ENCODE assay signal across 16 mouse cellular contexts in genomic region chr2:68924344-68924743, GRCm38 (mm10).
DNase-seq lines count a peak whose midpoint lies in the region; ATAC-seq lines count a peak whose summit lies in the region.
"Had no signal": no experiment of that assay in that cellular context is flagged by ENCODE, and none has a peak within 500 bp of the region (broad histone marks: within the 10 kb centered on the region; RNA-seq: fewer than 3 reads in every experiment).

No protein-coding gene starts in this region.

- no peaks in the 10 kb centered on the region for H3K36me3 ChIP-seq in heart, embryonic 15.5 days
- no peaks in the 10 kb centered on the region for H3K36me3 ChIP-seq in midbrain, embryonic 11.5 days (ENCODE audit: control insufficient read depth, insufficient read depth, low read length)
- no peaks in the 10 kb centered on the region for H3K36me3 ChIP-seq in midbrain, embryonic 16.5 days (ENCODE audit: control insufficient read depth, insufficient read depth, low read length)
- H3K36me3 ChIP-seq in forebrain, embryonic 14.5 days (ENCODE audit: control insufficient read depth, insufficient read depth, low read length): no peaks in the 10 kb centered on the region
- no peaks in the 10 kb centered on the region for H3K36me3 ChIP-seq in kidney, embryonic 16.5 days (ENCODE audit: insufficient read depth, low read length)
- H3K36me3 ChIP-seq: embryonic facial prominence, embryonic 12.5 days; limb, embryonic 15.5 days; midbrain, embryonic 13.5 days had no signal

- no peak overlapping the region for H3K4me2 ChIP-seq in heart, embryonic 15.5 days
- no peak overlapping the region for H3K4me2 ChIP-seq in midbrain, embryonic 11.5 days
- H3K4me2 ChIP-seq in midbrain, embryonic 16.5 days (ENCODE audit: low read length): no peak overlapping the region
- no peak overlapping the region for H3K4me2 ChIP-seq in forebrain, embryonic 14.5 days (ENCODE audit: low read length)
- H3K4me2 ChIP-seq in kidney, embryonic 16.5 days (replicated peaks; ENCODE audit: low read depth, low read length): no peak overlapping the region
- H3K4me2 ChIP-seq: embryonic facial prominence, embryonic 12.5 days; limb, embryonic 15.5 days; midbrain, embryonic 13.5 days had no signal

- no peak overlapping the region for H3K27ac ChIP-seq in heart, embryonic 15.5 days
- no peak overlapping the region for H3K27ac ChIP-seq in midbrain, embryonic 11.5 days (ENCODE audit: low read depth, low read length)
- H3K27ac ChIP-seq in midbrain, embryonic 16.5 days (ENCODE audit: low read length): no peak overlapping the region
- H3K27ac ChIP-seq in forebrain, embryonic 14.5 days (ENCODE audit: low read depth, low read length): no peak overlapping the region
- no peak overlapping the region for H3K27ac ChIP-seq in kidney, embryonic 16.5 days (ENCODE audit: low read length)
- H3K27ac ChIP-seq: embryonic facial prominence, embryonic 12.5 days; gastrocnemius, adult 2 months; limb, embryonic 15.5 days; midbrain, embryonic 13.5 days had no signal

- ATAC-seq in heart, embryonic 15.5 days (replicated peaks; ENCODE audit: insufficient number of reproducible peaks, insufficient read depth, low FRiP score, low read depth): 0 out of 2 replicates have a peak, but pooled peaks have one; percentile 27
- no peak for ATAC-seq in midbrain, embryonic 11.5 days (ENCODE audit: low FRiP score)
- no peak for ATAC-seq in midbrain, embryonic 16.5 days
- ATAC-seq in forebrain, embryonic 14.5 days: peak; percentile 26; the same call in 1 of the 2 replicates
- no peak for ATAC-seq in megakaryocyte progenitor cell, adult 5-6 weeks (replicated peaks; ENCODE audit: poor library complexity)
- ATAC-seq in kidney, embryonic 16.5 days (ENCODE audit: low FRiP score, low TSS enrichment): no peak
- ATAC-seq: CD4-positive, CD25-positive, alpha-beta regulatory T cell, adult 4 months; midbrain, embryonic 13.5 days had no signal

- no peak overlapping the region for H3K4me3 ChIP-seq in heart, embryonic 15.5 days
- H3K4me3 ChIP-seq in midbrain, embryonic 11.5 days (ENCODE audit: low read depth, low read length): no peak overlapping the region
- H3K4me3 ChIP-seq in midbrain, embryonic 16.5 days (ENCODE audit: low read depth, low read length): no peak overlapping the region
- H3K4me3 ChIP-seq in forebrain, embryonic 14.5 days (ENCODE audit: low read depth, low read length): no peak overlapping the region
- H3K4me3 ChIP-seq in kidney, embryonic 16.5 days (ENCODE audit: low read length): no peak overlapping the region
- H3K4me3 ChIP-seq: embryonic facial prominence, embryonic 12.5 days; gastrocnemius, adult 2 months; limb, embryonic 15.5 days; midbrain, embryonic 13.5 days had no signal

- no peak for DNase-seq in heart, postnatal 25 days (ENCODE audit: low spot score)
- peak; percentile 26 for DNase-seq in midbrain, embryonic 11.5 days (ENCODE audit: low spot score, missing footprints)
- peak; percentile 67 for DNase-seq in cerebellum, adult 8-10 months
- DNase-seq in forebrain, embryonic 14.5 days (ENCODE audit: low spot score): peak; percentile 20
- DNase-seq: adrenal gland, postnatal 10 days; gastrocnemius, adult 2 months; lung, adult 18-20 months; lung, postnatal 4 days had no signal

- H3K9me3 ChIP-seq in heart, embryonic 15.5 days (replicated peaks): no peaks in the 10 kb centered on the region
- H3K9me3 ChIP-seq in midbrain, embryonic 11.5 days (ENCODE audit: control insufficient read depth, low read length): no peaks in the 10 kb centered on the region
- no peaks in the 10 kb centered on the region for H3K9me3 ChIP-seq in midbrain, embryonic 16.5 days (replicated peaks; ENCODE audit: control insufficient read depth, low read length, poor library complexity, severe bottlenecking)
- no peaks in the 10 kb centered on the region for H3K9me3 ChIP-seq in forebrain, embryonic 14.5 days (replicated peaks; ENCODE audit: control insufficient read depth, low read length)
- no peaks in the 10 kb centered on the region for H3K9me3 ChIP-seq in kidney, embryonic 16.5 days (ENCODE audit: low read length)
- H3K9me3 ChIP-seq: embryonic facial prominence, embryonic 12.5 days; limb, embryonic 15.5 days; midbrain, embryonic 13.5 days had no signal

- no peak overlapping the region for H3K9ac ChIP-seq in heart, embryonic 15.5 days
- no peak overlapping the region for H3K9ac ChIP-seq in midbrain, embryonic 11.5 days (ENCODE audit: low read length)
- H3K9ac ChIP-seq in midbrain, embryonic 16.5 days (ENCODE audit: low read depth, low read length): no peak overlapping the region
- H3K9ac ChIP-seq in forebrain, embryonic 14.5 days (ENCODE audit: low read length): no peak overlapping the region
- H3K9ac ChIP-seq in kidney, embryonic 16.5 days (replicated peaks; ENCODE audit: low read length): no peak overlapping the region
- H3K9ac ChIP-seq: embryonic facial prominence, embryonic 12.5 days; limb, embryonic 15.5 days; midbrain, embryonic 13.5 days had no signal

- no peaks in the 10 kb centered on the region for H3K27me3 ChIP-seq in heart, embryonic 15.5 days
- no peaks in the 10 kb centered on the region for H3K27me3 ChIP-seq in midbrain, embryonic 11.5 days (ENCODE audit: control insufficient read depth, insufficient read depth, low read length)
- H3K27me3 ChIP-seq in midbrain, embryonic 16.5 days (ENCODE audit: control insufficient read depth, insufficient read depth, low read depth, low read length): no peaks in the 10 kb centered on the region
- no peaks in the 10 kb centered on the region for H3K27me3 ChIP-seq in forebrain, embryonic 14.5 days (replicated peaks; ENCODE audit: control insufficient read depth, insufficient read depth, low read length)
- H3K27me3 ChIP-seq in kidney, embryonic 16.5 days (ENCODE audit: insufficient read depth, low read length): no peaks in the 10 kb centered on the region
- H3K27me3 ChIP-seq: embryonic facial prominence, embryonic 12.5 days; limb, embryonic 15.5 days; midbrain, embryonic 13.5 days had no signal

- intact Hi-C loops in heart, postnatal 25 days (cut with DNase I): no loop called here

- peaks cover 4% of the 10 kb centered on the region; the same call in 1 of the 2 replicates for H3K4me1 ChIP-seq in heart, embryonic 15.5 days (replicated peaks)
- H3K4me1 ChIP-seq in midbrain, embryonic 11.5 days (ENCODE audit: control insufficient read depth, insufficient read depth, low read length): no peaks in the 10 kb centered on the region
- 0 out of 2 replicates have a peak, but pooled peaks cover 4% of the 10 kb centered on the region for H3K4me1 ChIP-seq in midbrain, embryonic 16.5 days (ENCODE audit: control insufficient read depth, insufficient read depth, low read length)
- H3K4me1 ChIP-seq in forebrain, embryonic 14.5 days (ENCODE audit: control insufficient read depth, insufficient read depth, low read length): 0 out of 2 replicates have a peak, but pooled peaks cover 3% of the 10 kb centered on the region
- peaks cover 14% of the 10 kb centered on the region; the same call in 1 of the 2 replicates for H3K4me1 ChIP-seq in kidney, embryonic 16.5 days (ENCODE audit: insufficient read depth, low read length)

- 76% methylated on average over 9 of the region's 9 CpGs for WGBS in heart, embryonic 15.5 days
- WGBS in midbrain, embryonic 11.5 days: 90% methylated on average over 9 of the region's 9 CpGs
- WGBS in midbrain, embryonic 16.5 days: 88% methylated on average over 9 of the region's 9 CpGs
- 80% methylated on average over 9 of the region's 9 CpGs for WGBS in forebrain, embryonic 14.5 days
- WGBS in kidney, embryonic 16.5 days: 73% methylated on average over 9 of the region's 9 CpGs

Comparison
In these comparisons a context has a peak if more than half of its experiments do, and no peak if none do; other contexts are left out.
1. ATAC-seq: peak in heart, embryonic 15.5 days (single experiment) and forebrain, embryonic 14.5 days (single experiment); none in midbrain, embryonic 11.5 days (single experiment), midbrain, embryonic 16.5 days (single experiment), megakaryocyte progenitor cell, adult 5-6 weeks (single experiment) and kidney, embryonic 16.5 days (single experiment).